Mouse (Mus musculus): ENCODE measurements around the gene Sfmbt2. TPM values are rescaled to one million over a fixed set of nuclear protein-coding genes. Genes with fewer than 3 reads are reported as not detected.

Gene Sfmbt2
- 1.8 and 1.9 TPM in 2 replicates for polyA plus RNA-seq (2014; fragmentation: Nextera tagmentation; extraction: Ambion mirVana)

DNA sequence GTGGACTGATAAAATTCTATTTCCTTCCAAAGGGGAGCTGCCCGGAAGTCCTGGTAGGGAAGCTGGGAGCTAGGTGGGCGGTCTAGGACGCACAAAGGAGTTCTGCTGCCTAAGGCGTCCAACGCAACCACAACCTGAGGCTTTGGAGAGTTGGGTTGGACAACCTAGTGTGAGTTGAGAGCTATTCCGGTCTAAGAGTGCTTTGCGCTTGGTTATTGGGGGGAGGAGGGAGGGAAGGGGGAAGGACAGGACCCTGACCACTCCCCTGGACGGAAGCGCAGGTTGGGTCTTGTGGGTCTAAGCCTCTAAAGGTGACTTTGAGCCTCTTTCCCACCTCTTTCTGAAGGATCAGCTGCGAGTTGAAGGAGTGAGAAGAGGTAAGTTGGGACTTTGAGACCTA lies at the start of gene Sfmbt2:
Gene Sfmbt2 (plus strand): TSS at position 335 of the 400 bp plus-strand sequence.
- H3K9ac ChIP-seq = no peak within 1 kb of the TSS
- H3K27me3 ChIP-seq (ENCODE audit: insufficient read depth, low read length) = peaks cover 56% of the 10 kb centered on the region
- no peak for DNase-seq
- H3K36me3 ChIP-seq (ENCODE audit: insufficient read depth) = no peaks in the 10 kb centered on the region
- no peak within 1 kb of the TSS for H3K4me3 ChIP-seq (ENCODE audit: low read depth, low read length)
- no peaks in the 10 kb centered on the region for H3K9me3 ChIP-seq (ENCODE audit: low read depth, low read length)
- no peak for TF ChIP-seq CTCF (IDR thresholded peaks at IDR 0.05; ENCODE audit: low read depth)
- H3K4me2 ChIP-seq = no peak within 1 kb of the TSS
- H3K27ac ChIP-seq (ENCODE audit: low read depth) = no peak within 1 kb of the TSS
- H3K4me1 ChIP-seq (ENCODE audit: insufficient read depth) = peaks cover 9% of the 10 kb centered on the region
- no peak for ATAC-seq (ENCODE audit: insufficient read depth)
- WGBS = 0% methylated on average over 10 of the region's 10 CpGs

DNA sequence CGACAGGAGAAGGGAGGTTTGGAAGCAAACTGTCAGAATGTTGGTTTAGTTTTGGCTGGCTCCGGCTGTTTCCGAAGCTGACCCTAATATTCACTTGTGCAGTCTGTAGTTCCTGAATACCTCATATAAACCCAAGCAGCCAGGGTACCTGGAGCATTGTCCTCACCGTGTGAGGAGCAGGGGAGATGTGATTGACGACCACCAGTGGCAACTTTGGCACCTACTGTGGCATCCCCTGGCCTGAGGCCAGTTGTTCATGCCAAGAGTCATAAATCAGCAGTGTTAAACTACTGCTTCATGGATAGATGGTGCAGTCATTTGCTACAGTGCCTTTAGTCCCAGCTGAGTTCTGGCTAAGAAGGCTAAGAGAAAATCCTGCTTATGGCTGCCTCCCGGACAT lies 49.2 kb upstream of the Sfmbt2 start:
- no peak overlapping the region for H3K4me3 ChIP-seq (ENCODE audit: low read depth, low read length)
- TF ChIP-seq CTCF (IDR thresholded peaks at IDR 0.05; ENCODE audit: low read depth) = no peak
- no peaks in the 10 kb centered on the region for H3K27me3 ChIP-seq (ENCODE audit: insufficient read depth, low read length)
- no peaks in the 10 kb centered on the region for H3K36me3 ChIP-seq (ENCODE audit: insufficient read depth)
- H3K9me3 ChIP-seq (ENCODE audit: low read depth, low read length) = no peaks in the 10 kb centered on the region
- DNase-seq (peak; percentile 43), ATAC-seq (ENCODE audit: insufficient read depth) (no peak)
- H3K4me1 ChIP-seq (ENCODE audit: insufficient read depth) = no peaks in the 10 kb centered on the region
- no peak overlapping the region for H3K9ac ChIP-seq
- 38% methylated on average over 6 of the region's 6 CpGs for WGBS
- no peak overlapping the region for H3K27ac ChIP-seq (ENCODE audit: low read depth)
- no peak overlapping the region for H3K4me2 ChIP-seq

DNA sequence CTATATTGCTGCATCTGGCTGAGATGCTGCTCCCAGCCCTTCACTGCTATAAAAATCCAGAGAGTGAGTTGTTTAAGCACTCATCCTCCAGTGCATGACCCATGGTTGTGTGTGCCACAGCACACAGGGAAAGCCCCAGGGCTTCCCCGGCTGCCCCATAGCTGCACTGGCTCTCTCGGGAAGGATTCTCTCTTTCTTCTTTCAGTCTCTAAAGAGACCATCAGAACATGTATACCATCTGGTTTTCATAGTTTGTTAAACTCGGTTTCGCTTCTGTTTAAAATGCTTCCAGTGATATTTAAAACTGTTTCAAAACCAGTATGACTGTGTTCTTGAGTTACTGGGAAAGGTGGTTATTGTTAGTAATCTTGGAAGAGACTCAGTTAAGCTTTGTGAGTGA lies 47.1 kb upstream of the Sfmbt2 start:
- Histone ChIP-seq H3K9ac (no peak overlapping the region), H3K9me3 (ENCODE audit: low read depth, low read length) (no peaks in the 10 kb centered on the region), H3K27ac (ENCODE audit: low read depth) (no peak overlapping the region), H3K4me2 (no peak overlapping the region), H3K4me3 (ENCODE audit: low read depth, low read length) (no peak overlapping the region), H3K4me1 (ENCODE audit: insufficient read depth) (no peaks in the 10 kb centered on the region), H3K36me3 (ENCODE audit: insufficient read depth) (no peaks in the 10 kb centered on the region), H3K27me3 (ENCODE audit: insufficient read depth, low read length) (no peaks in the 10 kb centered on the region)
- ATAC-seq (ENCODE audit: insufficient read depth) = no peak
- no peak for TF ChIP-seq CTCF (IDR thresholded peaks at IDR 0.05; ENCODE audit: low read depth)
- 79% methylated on average over 4 of the region's 4 CpGs for whole genome bisulfite sequencing
- DNase-seq = no peak

DNA sequence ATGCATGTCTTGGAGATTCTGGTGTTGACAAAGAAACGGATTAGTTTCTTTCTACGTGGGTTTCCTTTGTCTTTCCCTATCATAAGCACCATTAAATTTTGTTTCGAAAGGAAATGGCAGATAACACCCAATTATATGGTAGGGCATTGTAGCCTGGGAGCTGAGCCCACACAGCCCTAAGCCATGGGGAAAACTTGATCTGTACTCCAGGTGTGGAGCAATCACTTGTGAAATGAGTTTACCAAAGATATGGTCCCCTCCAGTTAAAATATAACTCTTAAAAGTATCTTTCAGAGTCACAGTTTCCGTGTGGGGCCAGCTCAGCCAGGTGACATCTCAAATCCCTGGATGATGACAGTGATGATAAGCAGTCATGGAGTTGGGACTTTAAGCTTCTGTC lies 45.3 kb upstream of the Sfmbt2 start:
- Histone ChIP-seq H3K4me1 (ENCODE audit: insufficient read depth) (no peaks in the 10 kb centered on the region), H3K9ac (no peak overlapping the region), H3K4me2 (no peak overlapping the region), H3K36me3 (ENCODE audit: insufficient read depth) (no peaks in the 10 kb centered on the region), H3K4me3 (ENCODE audit: low read depth, low read length) (no peak overlapping the region), H3K9me3 (ENCODE audit: low read depth, low read length) (no peaks in the 10 kb centered on the region), H3K27ac (ENCODE audit: low read depth) (no peak overlapping the region), H3K27me3 (ENCODE audit: insufficient read depth, low read length) (no peaks in the 10 kb centered on the region)
- no peak for DNase-seq
- WGBS = 69% methylated on average over 4 of the region's 4 CpGs
- ATAC-seq (ENCODE audit: insufficient read depth) = no peak
- no peak for TF ChIP-seq CTCF (IDR thresholded peaks at IDR 0.05; ENCODE audit: low read depth)

DNA sequence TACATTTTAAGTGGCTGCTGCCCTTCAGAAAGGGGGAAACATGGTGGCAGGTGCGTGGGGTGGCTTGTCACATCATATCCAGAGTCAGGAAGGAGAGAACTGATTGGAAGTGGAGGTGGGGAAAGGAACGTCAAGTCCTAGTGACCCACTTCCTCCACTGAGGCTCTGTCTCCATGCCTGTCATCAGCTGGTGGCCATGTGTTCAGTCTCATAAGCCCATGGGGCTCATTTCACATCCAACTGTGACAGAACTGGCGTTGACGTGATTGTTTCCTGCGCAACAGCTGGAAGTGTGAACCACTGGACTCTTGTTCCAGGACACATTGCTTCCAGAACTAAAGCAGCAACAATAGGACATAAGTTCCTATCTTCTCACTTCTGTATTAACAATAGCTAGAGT lies 40.1 kb upstream of the Sfmbt2 start:
- H3K9me3 ChIP-seq (ENCODE audit: low read depth, low read length) = no peaks in the 10 kb centered on the region
- no peaks in the 10 kb centered on the region for H3K27me3 ChIP-seq (ENCODE audit: insufficient read depth, low read length)
- no peak for ATAC-seq (ENCODE audit: insufficient read depth)
- WGBS = 70% methylated on average over 5 of the region's 5 CpGs
- no peak overlapping the region for H3K9ac ChIP-seq
- H3K36me3 ChIP-seq (ENCODE audit: insufficient read depth) = no peaks in the 10 kb centered on the region
- DNase-seq = no peak
- no peak overlapping the region for H3K27ac ChIP-seq (ENCODE audit: low read depth)
- H3K4me1 ChIP-seq (ENCODE audit: insufficient read depth) = no peaks in the 10 kb centered on the region
- H3K4me2 ChIP-seq = no peak overlapping the region
- H3K4me3 ChIP-seq (ENCODE audit: low read depth, low read length) = no peak overlapping the region
- TF ChIP-seq CTCF (IDR thresholded peaks at IDR 0.05; ENCODE audit: low read depth) = no peak

DNA sequence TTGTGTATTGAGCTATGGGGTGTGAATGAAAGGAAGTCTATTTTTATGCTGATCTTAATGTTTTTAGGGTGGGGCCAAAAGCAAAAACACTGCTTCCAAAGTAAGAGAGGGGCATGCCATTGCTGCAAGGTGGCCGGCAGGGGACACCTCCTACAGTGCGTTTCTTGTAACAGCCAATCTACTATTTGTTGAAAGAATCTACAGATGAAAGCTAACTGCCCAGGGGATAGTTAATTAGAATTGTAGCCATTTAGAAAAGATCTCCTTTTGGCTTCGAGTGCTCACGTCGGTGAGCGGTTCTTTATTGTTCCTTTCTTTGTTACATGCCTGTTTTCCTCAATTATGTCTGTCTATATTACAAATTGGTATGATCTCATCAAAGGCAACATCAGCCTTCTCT lies 36.0 kb upstream of the Sfmbt2 start:
- Histone ChIP-seq H3K4me3 (ENCODE audit: low read depth, low read length) (no peak overlapping the region), H3K27me3 (ENCODE audit: insufficient read depth, low read length) (no peaks in the 10 kb centered on the region), H3K27ac (ENCODE audit: low read depth) (no peak overlapping the region), H3K9ac (no peak overlapping the region), H3K4me1 (ENCODE audit: insufficient read depth) (no peaks in the 10 kb centered on the region), H3K36me3 (ENCODE audit: insufficient read depth) (no peaks in the 10 kb centered on the region), H3K9me3 (ENCODE audit: low read depth, low read length) (no peaks in the 10 kb centered on the region), H3K4me2 (no peak overlapping the region)
- DNase-seq (no peak), ATAC-seq (ENCODE audit: insufficient read depth) (no peak)
- WGBS = 29% methylated on average over 6 of the region's 6 CpGs
- TF ChIP-seq CTCF (IDR thresholded peaks at IDR 0.05; ENCODE audit: low read depth) = no peak

DNA sequence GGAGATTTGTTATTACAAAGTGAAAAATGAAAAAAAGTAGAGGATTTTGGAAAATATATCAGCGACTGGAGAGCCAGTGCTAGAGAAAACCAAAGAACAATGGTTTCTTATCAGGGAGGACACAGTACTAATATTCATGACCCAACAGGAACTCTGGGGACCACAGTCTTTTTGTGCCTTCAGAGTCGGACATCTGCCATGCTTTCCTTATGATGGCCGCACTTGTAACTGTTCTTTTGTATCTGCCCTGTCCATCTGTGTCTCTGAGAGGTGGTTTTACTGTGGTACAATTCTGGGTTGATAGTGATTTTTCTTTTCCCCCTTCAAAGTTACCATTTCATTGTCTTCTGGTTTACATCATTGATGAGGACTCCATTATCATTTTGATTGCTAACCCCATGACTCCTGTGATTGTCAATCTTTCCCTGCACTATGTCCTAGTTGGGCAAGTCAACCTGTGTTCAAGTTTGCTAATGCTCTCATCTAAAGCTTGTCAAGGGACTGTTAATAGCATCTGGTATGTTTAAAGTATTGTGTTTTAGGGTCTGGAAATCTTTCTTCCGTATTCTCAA lies 35.2 kb upstream of the Sfmbt2 start:
- no peak overlapping the region for H3K9ac ChIP-seq
- no peak overlapping the region for H3K4me2 ChIP-seq
- H3K36me3 ChIP-seq (ENCODE audit: insufficient read depth) = no peaks in the 10 kb centered on the region
- H3K4me1 ChIP-seq (ENCODE audit: insufficient read depth) = no peaks in the 10 kb centered on the region
- no peak for ATAC-seq (ENCODE audit: insufficient read depth)
- H3K27ac ChIP-seq (ENCODE audit: low read depth) = no peak overlapping the region
- H3K4me3 ChIP-seq (ENCODE audit: low read depth, low read length) = no peak overlapping the region
- H3K27me3 ChIP-seq (ENCODE audit: insufficient read depth, low read length) = no peaks in the 10 kb centered on the region
- WGBS = 73% methylated on average over 4 of the region's 4 CpGs
- H3K9me3 ChIP-seq (ENCODE audit: low read depth, low read length) = no peaks in the 10 kb centered on the region
- DNase-seq = no peak
- no peak for TF ChIP-seq CTCF (IDR thresholded peaks at IDR 0.05; ENCODE audit: low read depth)

DNA sequence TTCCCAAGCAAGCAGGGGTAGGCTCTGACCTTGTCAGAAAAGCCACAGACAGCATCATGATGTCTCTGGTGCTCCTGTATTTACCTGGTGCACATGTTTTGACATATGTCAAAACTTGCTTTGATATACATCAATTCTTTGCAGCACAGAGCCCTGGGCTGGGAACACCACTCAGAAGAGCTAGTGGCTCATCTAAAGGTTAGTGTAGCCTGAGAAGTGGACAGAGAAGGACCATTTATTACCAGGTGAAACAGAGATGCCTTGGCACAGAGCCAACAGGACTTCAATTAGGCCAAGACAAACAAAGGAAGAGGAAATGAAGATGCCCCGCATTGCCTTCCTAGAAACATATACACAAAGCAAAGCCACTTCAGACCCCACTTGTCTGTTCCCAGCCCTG lies 30.3 kb upstream of the Sfmbt2 start:
- no peaks in the 10 kb centered on the region for H3K9me3 ChIP-seq (ENCODE audit: low read depth, low read length)
- no peaks in the 10 kb centered on the region for H3K27me3 ChIP-seq (ENCODE audit: insufficient read depth, low read length)
- H3K4me1 ChIP-seq (ENCODE audit: insufficient read depth) = no peaks in the 10 kb centered on the region
- H3K4me3 ChIP-seq (ENCODE audit: low read depth, low read length) = no peak overlapping the region
- H3K27ac ChIP-seq (ENCODE audit: low read depth) = no peak overlapping the region
- ATAC-seq (ENCODE audit: insufficient read depth) (no peak), DNase-seq (peak; percentile 25)
- 23% methylated on average over 1 of the region's 1 CpGs for WGBS
- H3K36me3 ChIP-seq (ENCODE audit: insufficient read depth) = no peaks in the 10 kb centered on the region
- no peak overlapping the region for H3K9ac ChIP-seq
- H3K4me2 ChIP-seq = no peak overlapping the region
- no peak for TF ChIP-seq CTCF (IDR thresholded peaks at IDR 0.05; ENCODE audit: low read depth)
